Mouse (Mus musculus) intestine, embryonic 16.5 days (tissue): Measurements from ENCODE around the gene Pprc1. TPM values are rescaled to one million over a fixed set of nuclear protein-coding genes. Genes with fewer than 3 reads are reported as not detected.

Source experiments
- ATAC-seq: fragments of 200-750 bp; cut with Nextera tagmentation; 2 replicates; pipeline ENCODE4 v1.8.0; 2017; ENCODE audit warnings: moderate TSS enrichment, moderate library complexity
- H3K27ac ChIP-seq: fragments of 300-500 bp; sonication (generic); 2 replicates; pipeline ENCODE4 v1.5.1; 2014; ENCODE audit warnings: mild to moderate bottlenecking, low read length
- H3K27me3 ChIP-seq: fragments of 300-500 bp; sonication (generic); replicated peaks from 2 replicates; pipeline ENCODE4 v1.6.1; 2014; ENCODE audit warnings: low read length, control low read depth, mixed read lengths; ENCODE audit not compliant: control insufficient read depth, insufficient read depth
- H3K36me3 ChIP-seq: fragments of 300-500 bp; sonication (generic); 2 replicates; pipeline ENCODE4 v1.6.1; 2014; ENCODE audit warnings: low read length, control low read depth; ENCODE audit not compliant: control insufficient read depth, insufficient read depth
- H3K4me1 ChIP-seq: fragments of 300-500 bp; sonication (generic); 2 replicates; pipeline ENCODE4 v1.6.1; 2014; ENCODE audit warnings: low read length, control low read depth, mixed read lengths; ENCODE audit not compliant: control insufficient read depth, insufficient read depth
- H3K4me2 ChIP-seq: fragments of 300-500 bp; sonication (generic); 2 replicates; pipeline ENCODE4 v1.6.1; 2014; ENCODE audit warnings: low read depth, low read length, control low read depth
- H3K4me3 ChIP-seq: fragments of 300-500 bp; sonication (generic); 2 replicates; pipeline ENCODE4 v1.5.1; 2014; ENCODE audit warnings: mild to moderate bottlenecking, low read length
- H3K9ac ChIP-seq: fragments of 300-500 bp; sonication (generic); 2 replicates; pipeline ENCODE4 v1.6.1; 2014; ENCODE audit warnings: low read depth, low read length
- H3K9me3 ChIP-seq: fragments of 300-500 bp; sonication (generic); 2 replicates; pipeline ENCODE4 v1.6.1; 2016; ENCODE audit warnings: low read length, control low read depth; ENCODE audit not compliant: control insufficient read depth
- WGBS: fragments of 180-500 bp; shearing (Covaris S2); extraction: QIAGEN DNeasy Blood & Tissue Kit; methylation state at CpG from one replicate; pipeline ENCODE4 v1.1.7; 2014; 5-methylcytosine and 5-hydroxymethylcytosine counted together
- polyA plus RNA-seq: library from polyadenylated mRNA; unstranded; fragments of >200 nt; fragmentation: Nextera tagmentation; extraction: Ambion mirVana; gene quantifications from 2 replicates; pipeline ENCODE4 v1.2.1, GENCODE M21; 2015

Gene Pprc1
- polyA plus RNA-seq, 1 experiment from 2014 or later: 27.5 TPM

DNA sequence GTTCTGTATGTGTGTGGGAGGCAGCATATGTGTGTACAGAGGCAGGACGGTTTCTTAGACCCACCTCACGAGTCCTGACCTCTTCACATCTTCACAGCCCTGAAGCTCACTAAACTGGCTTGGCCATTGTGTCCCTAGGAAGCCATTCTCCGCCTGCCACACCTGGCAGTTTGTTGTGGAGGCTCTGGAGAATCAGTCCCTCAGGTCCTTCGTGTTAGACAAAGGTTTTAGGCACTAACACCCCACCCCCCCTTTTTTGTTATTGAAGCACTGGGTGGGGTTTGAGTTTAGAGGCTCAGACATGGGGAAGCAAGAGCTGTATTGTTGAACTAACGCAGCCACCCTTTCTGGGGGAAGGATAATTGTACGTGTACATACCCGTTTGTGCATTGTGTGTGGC lies 28.6 kb downstream of the Pprc1 start:
- peaks cover 13% of the 10 kb centered on the region for H3K4me1 ChIP-seq
- no peak overlapping the region for H3K4me3 ChIP-seq
- peaks cover 11% of the 10 kb centered on the region for H3K36me3 ChIP-seq
- H3K27ac ChIP-seq: no peak overlapping the region
- no peaks in the 10 kb centered on the region for H3K27me3 ChIP-seq
- no peak for ATAC-seq
- WGBS: 85% methylated on average over 7 of the region's 7 CpGs
- H3K9ac ChIP-seq: no peak overlapping the region
- H3K9me3 ChIP-seq: no peaks in the 10 kb centered on the region
- H3K4me2 ChIP-seq: no peak overlapping the region

DNA sequence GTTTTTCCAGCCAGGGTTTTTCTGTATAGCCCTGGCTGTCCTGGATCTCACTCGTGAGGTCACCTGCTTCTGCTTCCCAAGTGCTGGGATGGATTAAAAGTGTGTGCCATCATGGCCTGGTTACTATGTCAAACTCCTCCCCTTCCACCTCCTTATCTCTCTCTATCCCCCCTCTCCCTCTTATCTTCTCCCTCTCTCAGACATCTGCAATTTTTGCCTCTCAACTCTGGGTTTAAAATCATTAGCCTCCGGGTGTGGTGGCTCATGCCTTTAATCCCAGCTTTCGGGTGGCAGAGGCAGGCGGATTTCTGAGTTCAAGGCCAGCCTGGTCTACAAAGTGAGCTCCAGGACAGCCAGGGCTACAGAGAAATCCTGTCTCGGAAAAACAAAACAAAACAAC lies 29.6 kb downstream of the Pprc1 start:
- no peak for ATAC-seq

GRCm38 (mm10) chr19:46075616-46076607 lies 31.2 kb downstream of the Pprc1 start, which contains the start of gene Nolc1:
TSS of gene Nolc1 (plus strand) at chr19:46075863.
- peak within 1 kb of the TSS; percentile 84 for H3K9ac ChIP-seq
- H3K27ac ChIP-seq: peak within 1 kb of the TSS; percentile 68
- H3K4me1 ChIP-seq: peaks cover 13% of the 10 kb centered on the region
- H3K27me3 ChIP-seq: no peaks in the 10 kb centered on the region
- H3K9me3 ChIP-seq: no peaks in the 10 kb centered on the region
- peak; percentile 99 for ATAC-seq
- peaks cover 16% of the 10 kb centered on the region for H3K36me3 ChIP-seq
- WGBS: under 1% methylated on average over 66 of the region's 66 CpGs
- H3K4me3 ChIP-seq: peak within 1 kb of the TSS; percentile 93
- peak within 1 kb of the TSS; percentile 69 for H3K4me2 ChIP-seq

More for the DNA sequence above, 29.6 kb downstream of the Pprc1 start:
- H3K9me3 ChIP-seq: no peaks in the 10 kb centered on the region
- 89% methylated on average over 5 of the region's 5 CpGs for WGBS
- no peaks in the 10 kb centered on the region for H3K27me3 ChIP-seq
- H3K27ac ChIP-seq: no peak overlapping the region
- H3K4me3 ChIP-seq: no peak overlapping the region
- H3K4me2 ChIP-seq: no peak overlapping the region
- no peak overlapping the region for H3K9ac ChIP-seq
- peaks cover 13% of the 10 kb centered on the region for H3K4me1 ChIP-seq
- H3K36me3 ChIP-seq: peaks cover 11% of the 10 kb centered on the region

- peaks cover 13% of the 10 kb centered on the region for H3K4me1 ChIP-seq
- no peak overlapping the region for H3K9ac ChIP-seq
- peaks cover 23% of the 10 kb centered on the region for H3K36me3 ChIP-seq
- no peaks in the 10 kb centered on the region for H3K27me3 ChIP-seq
- H3K27ac ChIP-seq: no peak overlapping the region
- 68% methylated on average over 3 of the region's 3 CpGs for WGBS
- no peak overlapping the region for H3K4me2 ChIP-seq
- H3K9me3 ChIP-seq: no peaks in the 10 kb centered on the region
- no peak for ATAC-seq
- H3K4me3 ChIP-seq: no peak overlapping the region
Measured at GRCm38 (mm10) chr19:46078535-46078934, 33.8 kb downstream of the Pprc1 start.

- peaks cover 24% of the 10 kb centered on the region for H3K36me3 ChIP-seq
Measured at GRCm38 (mm10) chr19:46085185-46085584, 40.5 kb downstream of the Pprc1 start.

GRCm38 (mm10) chr19:46086337-46086736 lies 41.7 kb downstream of the Pprc1 start:
- whole genome bisulfite sequencing: 57% methylated on average over 3 of the region's 3 CpGs
- H3K9ac ChIP-seq: no peak overlapping the region

More at GRCm38 (mm10) chr19:46085185-46085584, 40.5 kb downstream of the Pprc1 start:
- H3K9ac ChIP-seq: no peak overlapping the region
- WGBS: 94% methylated on average over 8 of the region's 8 CpGs
- H3K27ac ChIP-seq: no peak overlapping the region
- no peaks in the 10 kb centered on the region for H3K9me3 ChIP-seq
- H3K4me3 ChIP-seq: no peak overlapping the region
- H3K4me2 ChIP-seq: no peak overlapping the region
- H3K27me3 ChIP-seq: no peaks in the 10 kb centered on the region
- no peaks in the 10 kb centered on the region for H3K4me1 ChIP-seq
- no peak for ATAC-seq

GRCm38 (mm10) chr19:46087871-46088270 lies 43.2 kb downstream of the Pprc1 start:
- no peak for ATAC-seq
- Histone ChIP-seq H3K4me3 (no peak overlapping the region), H3K4me2 (no peak overlapping the region), H3K4me1 (no peaks in the 10 kb centered on the region), H3K9me3 (no peaks in the 10 kb centered on the region), H3K27me3 (no peaks in the 10 kb centered on the region), H3K36me3 (peaks cover 10% of the 10 kb centered on the region), H3K9ac (no peak overlapping the region), H3K27ac (no peak overlapping the region)
- WGBS: 72% methylated on average over 7 of the region's 7 CpGs

More at GRCm38 (mm10) chr19:46086337-46086736, 41.7 kb downstream of the Pprc1 start:
- Histone ChIP-seq H3K4me1 (no peaks in the 10 kb centered on the region), H3K27me3 (no peaks in the 10 kb centered on the region), H3K36me3 (peaks cover 19% of the 10 kb centered on the region), H3K4me3 (no peak overlapping the region), H3K9me3 (no peaks in the 10 kb centered on the region), H3K4me2 (no peak overlapping the region), H3K27ac (no peak overlapping the region)
- ATAC-seq: no peak

GRCm38 (mm10) chr19:46091641-46092040 lies 47.0 kb downstream of the Pprc1 start:
- no peak for ATAC-seq
- WGBS: 79% methylated on average over 4 of the region's 4 CpGs
- H3K4me1 ChIP-seq: no peaks in the 10 kb centered on the region
- H3K4me2 ChIP-seq: no peak overlapping the region
- no peaks in the 10 kb centered on the region for H3K9me3 ChIP-seq
- H3K9ac ChIP-seq: no peak overlapping the region
- no peaks in the 10 kb centered on the region for H3K27me3 ChIP-seq
- no peak overlapping the region for H3K4me3 ChIP-seq
- H3K27ac ChIP-seq: no peak overlapping the region
- H3K36me3 ChIP-seq: no peaks in the 10 kb centered on the region

GRCm38 (mm10) chr19:46094144-46094543 lies 49.5 kb downstream of the Pprc1 start:
- no peaks in the 10 kb centered on the region for H3K36me3 ChIP-seq
- WGBS: 94% methylated on average over 2 of the region's 2 CpGs
- no peak overlapping the region for H3K4me3 ChIP-seq
- no peak for ATAC-seq
- no peak overlapping the region for H3K27ac ChIP-seq
- H3K9ac ChIP-seq: no peak overlapping the region
- H3K4me1 ChIP-seq: no peaks in the 10 kb centered on the region
- no peaks in the 10 kb centered on the region for H3K9me3 ChIP-seq
- no peaks in the 10 kb centered on the region for H3K27me3 ChIP-seq
- H3K4me2 ChIP-seq: no peak overlapping the region
